Mouse (Mus musculus): Measurements from ENCODE around the gene Snu13.

DNA sequence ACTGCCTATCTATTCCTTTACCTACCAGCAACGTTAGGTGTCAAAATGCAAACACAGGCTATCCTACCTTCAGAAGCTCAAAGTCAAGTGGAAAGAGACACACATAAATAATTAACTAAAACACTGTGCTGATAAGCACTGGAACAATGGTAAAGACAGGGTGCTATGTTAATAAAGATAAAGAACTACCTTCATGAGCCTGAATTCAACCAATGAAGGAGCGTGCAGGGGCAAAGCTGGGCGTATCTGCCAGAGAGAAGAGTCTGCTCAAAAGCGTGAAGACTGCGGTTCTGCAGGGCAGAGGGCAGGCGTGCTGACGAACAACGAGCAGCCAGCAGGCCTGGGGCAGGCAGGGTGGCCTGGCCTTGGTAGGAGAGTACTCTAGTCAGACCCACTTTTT lies 43.1 kb downstream of the Snu13 start:
- TF ChIP-seq CTCF (IDR thresholded peaks at IDR 0.05; ENCODE audit: borderline replicate concordance, control insufficient read depth, extremely low read depth, insufficient read depth, low read length, poor library complexity) (no peak), POLR2A (IDR thresholded peaks at IDR 0.05; ENCODE audit: control insufficient read depth, extremely low read depth, insufficient read depth, low read length, poor library complexity) (no peak)
